Mouse (Mus musculus) layer of hippocampus, adult 9-11 months (tissue): ENCODE data around the gene Shcbp1l.
"Not testable (repeated sequence)": the region's sequence is repeated elsewhere in the genome, so short reads cannot be mapped to it uniquely, and the experiment has no call there.

Experiments used
- DNase-seq: peaks from one replicate; pipeline ENCODE4 v3.0.0; 2022

The Shcbp1l gene

GRCm38 (mm10) chr1:153431158-153431557, 6.2 kb downstream of the Shcbp1l start:
- DNase-seq = no peak

DNA sequence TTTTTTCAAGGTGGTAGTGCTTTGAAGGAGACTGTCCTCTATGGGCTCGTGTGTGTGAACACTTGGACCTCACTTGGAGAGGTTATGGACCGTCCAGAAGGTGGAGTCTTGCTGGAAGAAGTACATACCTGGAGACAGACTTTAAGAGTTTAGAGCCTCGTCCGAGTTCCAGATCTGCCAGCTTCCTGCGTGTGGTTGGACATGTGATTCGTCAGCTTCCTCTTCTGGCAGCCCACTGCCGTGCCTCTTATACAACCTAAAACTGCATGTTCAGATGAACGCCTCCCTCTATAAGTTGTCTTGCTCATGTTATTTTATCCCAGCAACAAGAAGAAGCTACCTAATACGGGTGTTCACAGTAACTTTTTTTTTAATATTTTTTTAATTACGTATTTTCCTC, 6.7 kb downstream of the Shcbp1l start:
- DNase-seq = no peak

GRCm38 (mm10) chr1:153432329-153432728, 7.4 kb downstream of the Shcbp1l start:
- no peak for DNase-seq

- DNase-seq = no peak
Observed at GRCm38 (mm10) chr1:153433851-153434589, 9.1 kb downstream of the Shcbp1l start.

DNA sequence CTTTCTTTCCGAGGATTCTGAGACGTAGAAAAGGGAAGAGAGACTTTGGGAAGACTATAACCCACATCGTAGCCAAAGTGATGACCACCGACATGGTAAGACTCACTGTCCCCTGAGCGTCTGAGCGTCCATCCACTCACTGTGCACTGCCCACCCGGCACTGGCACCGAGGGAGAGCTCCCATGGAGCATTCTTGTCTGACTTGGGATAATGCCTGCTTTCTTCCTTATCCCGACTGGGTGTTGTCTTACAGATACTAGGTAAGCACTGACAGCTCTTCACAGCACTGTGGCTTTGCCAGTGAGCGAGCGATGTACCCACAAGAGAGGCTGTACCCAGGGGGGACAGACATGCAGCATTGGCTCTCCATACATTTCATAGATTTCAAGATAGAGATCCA, 12.6 kb downstream of the Shcbp1l start:
- DNase-seq = no peak

DNA sequence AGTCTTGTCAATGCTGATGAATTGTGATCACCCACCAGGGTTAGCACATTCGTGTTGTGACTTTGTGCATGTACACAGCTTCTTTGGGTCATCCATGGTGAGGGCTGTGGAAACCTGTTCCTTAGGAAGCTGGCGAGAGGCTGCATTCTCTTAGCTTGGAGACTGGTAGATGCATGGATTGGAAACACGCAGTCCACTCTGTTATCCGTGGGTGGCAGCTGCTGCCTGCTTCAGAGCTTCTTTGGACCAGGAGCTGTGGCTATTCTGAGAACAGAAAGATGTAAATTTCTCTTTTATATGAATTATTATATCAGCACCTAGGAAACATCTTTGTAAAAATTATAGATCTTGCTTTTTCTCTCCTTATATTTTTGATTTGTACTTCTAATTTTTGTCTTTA, 15.8 kb downstream of the Shcbp1l start:
- DNase-seq = no peak

- no peak for DNase-seq
Observed at GRCm38 (mm10) chr1:153441656-153442055, 16.7 kb downstream of the Shcbp1l start.

GRCm38 (mm10) chr1:153443019-153443418, 18.1 kb downstream of the Shcbp1l start:
- DNase-seq = no peak

GRCm38 (mm10) chr1:153443632-153444031, 18.7 kb downstream of the Shcbp1l start:
- DNase-seq = no peak

- no peak for DNase-seq
Observed at GRCm38 (mm10) chr1:153446120-153446831, 21.3 kb downstream of the Shcbp1l start.

GRCm38 (mm10) chr1:153451237-153452154, 26.5 kb downstream of the Shcbp1l start:
- DNase-seq = peak; percentile 57

DNA sequence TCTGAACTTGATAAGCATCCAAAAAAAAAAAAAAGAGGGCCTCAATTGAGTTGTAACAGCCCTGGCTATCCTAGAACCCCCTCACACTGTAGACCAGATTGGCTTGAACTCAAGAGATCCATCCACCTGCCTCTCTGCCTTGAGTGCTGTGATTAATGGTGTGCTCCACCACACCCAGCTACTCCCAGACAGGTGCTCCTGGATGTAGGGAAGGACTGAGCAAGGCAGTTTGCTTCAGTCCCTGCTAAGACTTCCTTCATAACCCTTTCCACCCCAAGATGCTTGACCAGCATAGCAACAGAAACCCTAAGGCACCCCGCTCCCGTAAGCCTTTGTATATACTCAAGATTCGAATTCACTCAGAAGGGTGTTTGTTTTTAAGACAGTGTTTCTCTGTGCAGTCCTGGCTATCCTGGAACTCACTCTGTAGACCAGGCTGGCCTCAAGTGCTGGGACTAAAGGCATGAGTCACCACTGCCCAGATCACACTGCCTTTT, 28.2 kb downstream of the Shcbp1l start:
- no peak for DNase-seq

GRCm38 (mm10) chr1:153456137-153456536, 31.2 kb downstream of the Shcbp1l start:
- no peak for DNase-seq

GRCm38 (mm10) chr1:153461796-153462195, 36.8 kb downstream of the Shcbp1l start:
- DNase-seq = no peak

DNA sequence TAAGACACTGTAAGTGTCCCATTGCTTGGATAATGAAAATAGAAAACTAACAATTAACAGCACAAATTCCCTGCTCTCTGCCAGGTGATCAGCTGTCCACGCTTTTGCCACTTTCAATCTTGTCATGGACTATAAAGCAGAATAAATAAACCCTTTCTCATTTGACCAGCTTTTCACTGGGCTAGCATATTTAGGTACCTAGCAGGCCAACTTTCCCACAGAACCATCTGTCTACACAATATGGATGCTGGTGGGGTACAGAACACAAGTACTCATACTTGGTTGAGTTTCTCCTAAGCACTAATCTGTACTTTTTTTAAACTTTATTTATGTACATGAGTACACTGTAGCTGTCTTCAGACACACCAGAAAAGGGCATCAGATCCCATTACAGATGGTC, 54.3 kb downstream of the Shcbp1l start:
- no peak for DNase-seq

DNA sequence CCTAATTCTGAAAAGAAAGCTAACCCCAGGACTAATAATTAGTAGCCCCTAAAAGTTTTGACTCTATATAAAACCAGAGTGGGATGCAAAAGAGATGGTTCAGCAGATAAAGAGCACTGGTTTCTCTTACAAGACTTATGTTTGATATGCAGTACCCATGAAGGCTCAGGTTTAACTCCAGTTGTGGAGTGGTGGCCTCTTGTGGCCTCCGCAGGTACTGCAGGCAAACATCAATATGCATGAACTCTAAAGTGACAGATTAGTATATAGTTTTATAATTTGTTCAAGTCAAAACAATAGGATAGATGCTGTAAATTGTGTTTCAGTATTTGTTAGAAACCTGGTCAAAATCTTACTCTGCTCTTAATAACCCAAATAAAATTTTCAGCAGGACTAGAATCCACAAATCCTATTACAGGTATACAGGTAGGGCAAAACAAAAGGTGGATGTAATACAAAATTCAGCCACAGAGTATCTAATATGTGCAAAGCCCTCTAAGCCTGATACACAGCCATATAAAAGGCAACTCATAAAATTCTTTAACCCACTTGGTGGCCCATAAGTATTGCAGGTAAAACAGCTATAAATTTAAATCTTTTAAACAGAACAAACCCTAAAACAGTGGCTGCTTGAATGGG, 55.5 kb downstream of the Shcbp1l start:
- no peak for DNase-seq

- no peak for DNase-seq
Observed at GRCm38 (mm10) chr1:153481025-153481412, 56.1 kb downstream of the Shcbp1l start.

- no peak for DNase-seq
Observed at GRCm38 (mm10) chr1:153485201-153485796, 60.3 kb downstream of the Shcbp1l start.

DNA sequence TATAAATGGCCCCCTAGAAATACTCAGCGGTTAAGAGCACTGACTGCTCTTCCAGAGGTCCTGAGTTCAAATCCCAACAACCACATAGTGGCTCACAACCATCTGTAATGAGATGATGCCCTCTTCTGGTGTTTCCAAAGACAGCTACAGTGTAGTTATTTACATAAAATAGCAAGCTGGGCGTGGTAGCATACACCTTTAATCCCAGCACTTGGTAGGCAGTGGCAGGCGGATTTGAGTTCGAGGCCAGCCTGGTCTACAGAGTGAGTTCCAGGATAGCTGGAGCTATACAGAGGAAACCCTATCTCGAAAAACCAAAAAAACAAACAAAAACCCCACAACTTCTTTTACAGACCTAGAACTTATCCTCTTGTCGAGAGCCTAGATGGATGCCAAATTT, 61.2 kb downstream of the Shcbp1l start:
- not testable (repeated sequence) for DNase-seq

GRCm38 (mm10) chr1:153486767-153487499, 62.0 kb downstream of the Shcbp1l start:
- DNase-seq = peak; percentile 34

- DNase-seq = peak; percentile 97
Observed at GRCm38 (mm10) chr1:153487500-153487879, 62.5 kb downstream of the Shcbp1l start, which contains the start of gene Dhx9. Gene Dhx9 (minus strand): TSS chr1:153487660.
